Mouse (Mus musculus): ENCODE measurements around the gene Dnmt3l.

GRCm38 (mm10) chr10:78010335-78010734, 31.4 kb upstream of the Dnmt3l start:
- TF ChIP-seq FLI1 (IDR thresholded peaks at IDR 0.05; ENCODE audit: low read length), result no peak
- no peak for TF ChIP-seq GATA1 (IDR thresholded peaks at IDR 0.05; ENCODE audit: borderline replicate concordance, low read length)

Measured in megakaryocyte, embryonic 14.5 days (primary cell).